Mouse (Mus musculus): ENCODE data around the gene Nkrf. TPM values are rescaled to one million over a fixed set of nuclear protein-coding genes. Genes with fewer than 3 reads are reported as not detected.

The Nkrf gene
- polyA plus RNA-seq, 1 experiment, result 2.9 TPM

GRCm38 (mm10) chrX:36870372-36870771, 32.3 kb downstream of the Nkrf start:
- H3ac ChIP-seq (ENCODE audit: control insufficient read depth, insufficient read length), result no peak overlapping the region
- H3K4me2 ChIP-seq (ENCODE audit: low read depth), result no peak overlapping the region
- H3K27me3 ChIP-seq (ENCODE audit: control insufficient read depth, insufficient read depth, insufficient read length), result no peaks in the 10 kb centered on the region
- TF ChIP-seq TCF3 (IDR thresholded peaks at IDR 0.05; ENCODE audit: insufficient read length, low read depth) (no peak), POLR2AphosphoS2 (IDR thresholded peaks at IDR 0.05; ENCODE audit: insufficient read length, low read depth) (no peak), REST (IDR thresholded peaks at IDR 0.05; ENCODE audit: insufficient read depth, insufficient read length) (no peak), CEBPB (IDR thresholded peaks at IDR 0.05; ENCODE audit: insufficient read depth, poor library complexity, severe bottlenecking) (no peak), SRF (IDR thresholded peaks at IDR 0.05; ENCODE audit: control insufficient read depth, insufficient read length, low read depth) (no peak), POLR2A (IDR thresholded peaks at IDR 0.05; ENCODE audit: insufficient read length, low read depth) (no peak), MAX (IDR thresholded peaks at IDR 0.05; ENCODE audit: low read depth) (no peak), MYOG (IDR thresholded peaks at IDR 0.05; ENCODE audit: control insufficient read depth in 1 of 3, insufficient read depth in 1 of 3, insufficient read length in 2 of 3, low read depth in 2 of 3) (no peak), MYOD1 (IDR thresholded peaks at IDR 0.05; ENCODE audit: control insufficient read depth in 1 of 3, insufficient read length in 2 of 3, low read depth in 2 of 3) (no peak), TCF12 (IDR thresholded peaks at IDR 0.05; ENCODE audit: insufficient read depth, poor library complexity, severe bottlenecking) (no peak), E2F4 (IDR thresholded peaks at IDR 0.05; ENCODE audit: insufficient read depth) (no peak), USF1 (IDR thresholded peaks at IDR 0.05; ENCODE audit: low read depth) (no peak)
- H3K36me3 ChIP-seq (ENCODE audit: control insufficient read depth, insufficient read depth), result no peaks in the 10 kb centered on the region
- H3K4me3 ChIP-seq, result no peak overlapping the region
- peaks cover 5% of the 10 kb centered on the region for H3K79me2 ChIP-seq (ENCODE audit: control insufficient read depth, insufficient read depth)

DNA sequence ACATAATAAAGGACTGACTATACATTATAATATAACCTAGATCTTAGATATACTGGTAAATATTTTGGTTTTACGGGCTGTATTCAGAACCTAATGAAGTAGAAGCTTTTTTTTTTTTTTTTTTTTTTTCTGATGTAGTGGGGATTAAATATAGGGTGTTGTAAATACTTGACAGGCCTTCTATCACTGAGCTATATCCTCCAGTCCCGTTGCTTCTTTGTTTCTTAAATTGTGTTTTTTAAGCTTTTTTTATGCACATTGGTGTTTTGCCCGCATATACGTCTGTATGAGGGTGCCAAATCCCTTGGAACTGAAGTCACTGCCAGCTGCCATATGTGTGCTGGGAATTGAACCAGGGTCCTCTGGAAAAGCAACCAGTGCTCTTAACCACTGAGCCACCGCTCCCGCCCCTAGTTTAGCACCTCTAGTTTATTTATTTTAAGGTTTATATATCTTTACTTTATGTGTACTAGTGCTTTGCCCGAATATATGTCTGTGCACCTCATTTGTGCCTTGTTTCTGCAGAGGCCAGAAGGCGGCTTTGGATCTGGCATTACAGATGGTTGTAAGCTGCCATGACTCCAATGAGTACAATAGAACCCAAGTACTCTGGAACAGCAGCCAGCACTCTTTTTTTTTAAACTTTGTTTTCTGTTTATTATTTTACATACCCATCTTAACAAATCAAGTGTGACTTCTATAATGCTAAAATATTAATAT, 37.9 kb downstream of the Nkrf start:
- H3K27me3 ChIP-seq (ENCODE audit: control insufficient read depth, insufficient read depth, insufficient read length), result no peaks in the 10 kb centered on the region
- H3K36me3 ChIP-seq (ENCODE audit: control insufficient read depth, insufficient read depth), result no peaks in the 10 kb centered on the region
- H3K4me3 ChIP-seq, result peak overlapping the region; percentile 38
- peak overlapping the region; percentile 60 for H3K4me2 ChIP-seq (ENCODE audit: low read depth)
- TF ChIP-seq SRF (IDR thresholded peaks at IDR 0.05; ENCODE audit: control insufficient read depth, insufficient read length, low read depth) (no peak), MYOD1 (IDR thresholded peaks at IDR 0.05; ENCODE audit: control insufficient read depth in 1 of 3, insufficient read length in 2 of 3, low read depth in 2 of 3) (no peak), TCF3 (IDR thresholded peaks at IDR 0.05; ENCODE audit: insufficient read length, low read depth) (no peak), POLR2AphosphoS2 (IDR thresholded peaks at IDR 0.05; ENCODE audit: insufficient read length, low read depth) (no peak), CEBPB (IDR thresholded peaks at IDR 0.05; ENCODE audit: insufficient read depth, poor library complexity, severe bottlenecking) (no peak), USF1 (IDR thresholded peaks at IDR 0.05; ENCODE audit: low read depth) (no peak), MAX (IDR thresholded peaks at IDR 0.05; ENCODE audit: low read depth) (no peak), MYOG (IDR thresholded peaks at IDR 0.05; ENCODE audit: control insufficient read depth in 1 of 3, insufficient read depth in 1 of 3, insufficient read length in 2 of 3, low read depth in 2 of 3) (no peak), POLR2A (IDR thresholded peaks at IDR 0.05; ENCODE audit: insufficient read length, low read depth) (no peak), REST (IDR thresholded peaks at IDR 0.05; ENCODE audit: insufficient read depth, insufficient read length) (no peak), TCF12 (IDR thresholded peaks at IDR 0.05; ENCODE audit: insufficient read depth, poor library complexity, severe bottlenecking) (no peak), E2F4 (IDR thresholded peaks at IDR 0.05; ENCODE audit: insufficient read depth) (no peak)
- H3K79me2 ChIP-seq (ENCODE audit: control insufficient read depth, insufficient read depth), result peaks cover 18% of the 10 kb centered on the region
- H3ac ChIP-seq (ENCODE audit: control insufficient read depth, insufficient read length), result no peak overlapping the region

DNA sequence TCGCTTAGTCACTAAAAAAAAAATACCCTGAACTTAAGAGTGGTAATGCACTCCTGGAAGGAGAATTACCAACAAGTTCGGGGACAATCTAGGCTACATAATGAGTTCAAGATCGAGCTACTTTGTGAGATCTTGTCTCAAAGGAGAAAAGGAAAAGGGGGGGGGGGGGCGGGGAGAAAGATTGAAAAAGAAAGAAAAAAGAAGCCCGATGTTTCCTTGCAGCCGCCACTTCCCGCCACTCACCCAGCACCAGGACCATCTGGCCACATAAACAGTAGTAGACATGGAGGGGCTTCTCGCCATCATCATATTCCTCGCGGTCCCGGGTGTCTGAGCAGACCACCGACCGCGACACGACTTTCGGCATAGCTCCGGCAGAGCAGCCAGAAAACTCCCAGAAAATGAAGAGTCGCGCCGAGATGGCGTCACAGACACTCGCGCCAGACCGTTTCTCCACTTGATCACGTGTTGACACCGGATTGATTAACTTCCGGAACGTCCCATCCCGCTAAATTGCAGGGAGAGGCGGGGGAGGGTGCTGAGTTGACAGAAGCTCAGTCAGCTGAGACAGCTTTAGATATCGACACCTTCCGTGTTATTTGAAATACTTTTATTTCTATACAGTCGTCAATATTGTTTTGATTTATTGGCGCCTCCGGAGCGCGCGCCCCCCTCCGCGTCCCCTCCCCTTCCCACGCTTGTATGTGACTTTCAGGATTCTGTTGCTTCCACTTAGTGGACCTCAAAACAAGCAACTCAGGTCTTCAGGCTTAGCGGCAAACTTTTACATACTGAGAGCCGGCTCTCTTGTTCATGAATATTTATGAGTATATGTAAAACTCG, 38.7 kb downstream of the Nkrf start:
- Histone ChIP-seq H3K4me3 (peak overlapping the region; percentile 38), H3K79me2 (ENCODE audit: control insufficient read depth, insufficient read depth) (peaks cover 18% of the 10 kb centered on the region), H3ac (ENCODE audit: control insufficient read depth, insufficient read length) (no peak overlapping the region), H3K4me2 (ENCODE audit: low read depth) (peak overlapping the region; percentile 79), H3K27me3 (ENCODE audit: control insufficient read depth, insufficient read depth, insufficient read length) (no peaks in the 10 kb centered on the region), H3K36me3 (ENCODE audit: control insufficient read depth, insufficient read depth) (no peaks in the 10 kb centered on the region)
- TF ChIP-seq CEBPB (IDR thresholded peaks at IDR 0.05; ENCODE audit: insufficient read depth, poor library complexity, severe bottlenecking), result no peak
- TF ChIP-seq POLR2AphosphoS2 (IDR thresholded peaks at IDR 0.05; ENCODE audit: insufficient read length, low read depth), result no peak
- TF ChIP-seq POLR2A (IDR thresholded peaks at IDR 0.05; ENCODE audit: insufficient read length, low read depth), result peak; percentile 13
- no peak for TF ChIP-seq TCF12 (IDR thresholded peaks at IDR 0.05; ENCODE audit: insufficient read depth, poor library complexity, severe bottlenecking)
- no peak for TF ChIP-seq E2F4 (IDR thresholded peaks at IDR 0.05; ENCODE audit: insufficient read depth)
- TF ChIP-seq MYOG (IDR thresholded peaks at IDR 0.05; ENCODE audit: control insufficient read depth in 1 of 3, insufficient read depth in 1 of 3, insufficient read length in 2 of 3, low read depth in 2 of 3), result no peak
- no peak for TF ChIP-seq TCF3 (IDR thresholded peaks at IDR 0.05; ENCODE audit: insufficient read length, low read depth)
- peak; percentile 93 for TF ChIP-seq USF1 (IDR thresholded peaks at IDR 0.05; ENCODE audit: low read depth)
- no peak for TF ChIP-seq MAX (IDR thresholded peaks at IDR 0.05; ENCODE audit: low read depth)
- TF ChIP-seq REST (IDR thresholded peaks at IDR 0.05; ENCODE audit: insufficient read depth, insufficient read length), result no peak
- TF ChIP-seq MYOD1 (IDR thresholded peaks at IDR 0.05; ENCODE audit: control insufficient read depth in 1 of 3, insufficient read length in 2 of 3, low read depth in 2 of 3), result no peak
- no peak for TF ChIP-seq SRF (IDR thresholded peaks at IDR 0.05; ENCODE audit: control insufficient read depth, insufficient read length, low read depth)

DNA sequence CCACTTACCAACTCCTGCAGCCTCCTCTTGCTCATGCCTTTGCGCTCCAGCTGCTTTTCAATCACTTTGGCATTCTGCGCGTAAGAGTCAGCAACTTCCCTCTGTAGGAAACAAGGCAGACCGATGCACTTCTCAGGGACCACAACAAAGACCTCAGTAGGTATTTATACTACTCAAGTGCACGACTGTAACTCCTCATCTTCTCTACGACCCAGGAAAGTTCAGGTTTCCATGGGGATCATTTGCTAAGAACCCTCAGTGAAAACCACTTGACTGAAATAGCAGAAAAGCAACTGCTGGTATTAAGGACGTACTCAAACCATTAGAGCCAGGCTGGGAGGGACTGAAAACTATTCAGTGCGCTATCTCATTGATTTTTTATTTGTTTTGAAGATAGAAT, 50.1 kb downstream of the Nkrf start:
- H3K4me3 ChIP-seq, result no peak overlapping the region
- TF ChIP-seq MYOG (IDR thresholded peaks at IDR 0.05; ENCODE audit: control insufficient read depth in 1 of 3, insufficient read depth in 1 of 3, insufficient read length in 2 of 3, low read depth in 2 of 3) (no peak), CEBPB (IDR thresholded peaks at IDR 0.05; ENCODE audit: insufficient read depth, poor library complexity, severe bottlenecking) (no peak), TCF3 (IDR thresholded peaks at IDR 0.05; ENCODE audit: insufficient read length, low read depth) (no peak), SRF (IDR thresholded peaks at IDR 0.05; ENCODE audit: control insufficient read depth, insufficient read length, low read depth) (no peak)
- H3K27me3 ChIP-seq (ENCODE audit: control insufficient read depth, insufficient read depth, insufficient read length), result no peaks in the 10 kb centered on the region
- no peaks in the 10 kb centered on the region for H3K79me2 ChIP-seq (ENCODE audit: control insufficient read depth, insufficient read depth)
- H3ac ChIP-seq (ENCODE audit: control insufficient read depth, insufficient read length), result no peak overlapping the region
- H3K36me3 ChIP-seq (ENCODE audit: control insufficient read depth, insufficient read depth), result no peaks in the 10 kb centered on the region
- H3K4me2 ChIP-seq (ENCODE audit: low read depth), result no peak overlapping the region

All from myocyte (in vitro differentiated cells).